Mouse (Mus musculus): ENCODE measurements at regions not wholly inside any gene's neighbourhood (a gene's known extent, or its start where the extent isn't known, plus 50 kb on each side); places are given as distances from the start of the nearest gene placed in this dataset.
"Not testable (repeated sequence)": the region's sequence is repeated elsewhere in the genome, so short reads cannot be mapped to it uniquely, and the experiment has no call there.

DNA sequence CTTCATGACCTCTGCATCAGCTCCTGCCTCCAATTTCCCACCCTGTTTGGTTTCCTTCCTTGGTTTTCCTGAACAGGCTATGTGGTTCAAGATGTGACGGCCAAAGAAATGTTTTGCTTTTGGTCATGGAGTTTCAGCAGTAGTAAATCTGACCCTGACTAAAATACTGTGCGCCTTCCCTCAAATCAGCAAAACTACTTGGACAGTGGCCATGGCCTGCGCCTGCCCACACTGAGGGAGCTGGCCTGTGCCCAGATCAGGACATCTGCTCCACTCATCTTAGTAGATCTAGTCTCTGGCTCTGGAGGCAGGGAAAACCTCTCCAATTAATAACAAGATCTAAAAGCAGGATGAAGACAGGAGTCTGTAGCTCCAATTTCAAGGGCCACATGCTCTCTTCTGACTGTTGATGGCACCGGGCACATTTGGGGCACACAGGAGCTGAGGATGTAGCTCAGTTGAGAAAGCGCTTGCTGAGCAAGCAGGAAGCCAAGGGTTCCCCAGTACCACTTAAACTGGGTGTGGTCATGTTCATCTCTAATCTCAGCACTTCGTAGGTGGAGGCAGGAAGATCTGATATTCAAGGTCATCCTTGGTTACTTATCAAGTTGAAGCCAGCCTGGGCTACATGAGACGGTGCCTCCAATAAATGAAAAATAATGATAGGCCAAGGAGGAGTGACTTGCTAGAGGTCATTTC lies 96.6 kb upstream of the Mrps10 start:
- no peak for DNase-seq (ENCODE audit: low spot score)

DNA sequence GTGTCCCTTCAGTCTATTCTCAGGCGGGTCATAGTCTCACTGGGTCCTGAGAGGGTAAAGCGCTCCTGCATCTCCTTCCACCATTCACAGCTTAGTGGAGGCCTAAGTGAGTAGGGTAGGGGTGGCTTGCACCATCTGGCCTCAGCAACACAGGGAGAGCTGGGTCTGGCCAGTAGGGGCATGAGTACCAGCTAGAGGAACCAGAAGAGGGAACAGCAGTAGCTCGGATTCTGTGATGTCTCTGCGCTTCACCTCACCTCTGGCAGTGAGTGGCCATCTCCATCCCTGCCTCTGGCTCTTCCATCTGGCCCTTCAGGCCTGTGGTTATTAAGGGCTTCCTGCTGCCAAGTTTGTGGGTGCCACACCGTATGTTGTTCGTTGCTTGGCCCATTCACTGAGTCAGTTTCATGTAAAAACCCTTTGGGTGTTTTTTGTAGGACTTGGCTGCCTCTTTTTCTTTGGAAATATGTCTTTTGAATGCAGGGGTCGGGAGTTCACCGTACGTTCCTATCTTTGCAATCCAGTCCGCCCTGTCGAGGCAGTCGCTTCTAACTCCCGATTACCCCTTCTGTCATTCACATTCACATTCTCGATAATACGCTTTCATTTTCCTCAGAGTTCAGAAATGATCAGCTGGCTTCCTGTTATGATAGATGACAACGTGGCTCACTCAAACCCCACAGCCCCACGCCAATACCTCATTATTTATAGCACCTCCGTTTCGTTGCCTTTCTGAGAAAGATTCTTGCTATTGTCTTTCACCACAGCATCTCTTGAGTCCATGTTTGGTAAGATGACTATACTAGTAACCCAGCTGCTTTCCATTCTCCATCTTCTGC lies 99.4 kb upstream of the Mrps10 start:
- DNase-seq (ENCODE audit: low spot score), result peak; percentile 30

DNA sequence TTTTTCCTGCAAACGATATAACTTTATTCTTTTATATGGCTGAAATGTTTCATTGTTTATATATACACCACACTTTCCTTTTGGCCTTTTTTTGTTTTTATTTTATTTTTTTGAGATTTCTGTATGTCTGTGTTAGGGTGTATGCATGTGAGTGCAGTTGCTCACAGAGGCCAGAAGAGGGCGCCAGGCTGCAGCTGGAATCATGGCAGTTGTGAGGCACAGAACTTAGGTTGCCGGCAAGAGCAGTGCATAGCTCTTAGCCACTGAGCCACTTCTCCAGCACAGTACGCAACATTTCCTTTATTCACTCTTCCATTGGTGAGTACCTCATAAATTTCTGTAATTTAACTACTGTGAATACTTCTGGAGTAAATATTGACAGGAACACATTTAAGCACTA lies 100.8 kb upstream of the Mrps10 start:
- no peak for DNase-seq (ENCODE audit: low spot score)

DNA sequence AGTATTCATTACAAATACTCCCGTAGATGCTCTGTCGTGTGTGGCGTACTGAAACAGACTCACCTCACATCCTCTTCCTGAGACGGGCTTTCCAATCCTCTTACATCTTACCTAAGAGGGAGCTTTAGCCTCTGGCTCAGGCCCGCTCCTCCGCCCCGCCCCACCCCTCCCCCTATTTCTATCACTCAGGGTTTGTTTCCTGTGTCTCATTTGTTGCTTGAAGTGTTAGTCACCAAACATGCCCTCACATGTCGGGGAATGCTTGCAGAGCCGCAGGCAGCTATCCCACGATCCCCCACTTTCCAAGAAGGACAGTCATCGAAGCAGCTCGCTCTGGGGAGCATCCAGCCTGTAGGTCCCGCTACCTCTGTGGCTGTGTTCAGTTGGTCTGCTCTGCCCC lies 101.6 kb upstream of the Mrps10 start:
- DNase-seq (ENCODE audit: low spot score), result no peak

DNA sequence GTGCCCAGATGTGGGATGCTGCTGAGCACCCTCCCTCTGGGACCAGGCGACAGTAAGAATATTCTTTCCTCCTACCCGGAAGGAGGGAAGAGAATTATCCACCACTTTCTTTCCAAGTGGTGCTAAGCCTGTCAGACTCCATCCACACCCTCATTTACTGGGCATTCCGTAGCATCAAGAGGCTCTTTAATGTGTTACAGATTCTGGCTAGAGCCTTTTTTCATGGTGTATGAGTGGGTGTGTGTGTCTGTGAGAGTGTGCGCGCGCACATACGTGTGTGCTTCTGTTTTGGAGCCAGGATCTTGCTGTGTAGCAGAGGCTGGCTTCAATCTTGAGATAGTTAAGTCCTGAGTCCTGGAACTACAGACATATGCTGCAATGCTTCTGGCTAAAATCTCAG lies 102.4 kb upstream of the Mrps10 start:
- no peak for DNase-seq (ENCODE audit: low spot score)

DNA sequence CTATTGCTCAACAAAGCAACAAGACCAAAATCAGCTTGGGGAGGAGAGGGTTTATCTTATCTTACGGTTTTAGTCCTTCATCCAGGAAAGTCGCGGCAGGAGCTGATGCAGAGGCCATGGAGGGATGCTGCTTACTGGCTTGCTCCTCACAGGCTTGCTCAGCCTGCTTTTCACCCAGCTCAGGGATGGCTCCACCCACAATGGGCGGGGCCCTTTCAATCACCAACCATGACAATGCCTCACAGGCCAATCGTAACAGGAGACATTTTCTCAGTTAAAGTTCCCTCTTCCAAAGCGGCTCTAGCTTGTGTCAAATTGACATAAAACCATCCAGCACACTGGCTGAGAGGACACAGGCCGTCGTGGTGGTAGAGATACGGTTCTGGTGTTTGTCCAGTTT lies 105.7 kb upstream of the Mrps10 start:
- DNase-seq (ENCODE audit: low spot score), result no peak

DNA sequence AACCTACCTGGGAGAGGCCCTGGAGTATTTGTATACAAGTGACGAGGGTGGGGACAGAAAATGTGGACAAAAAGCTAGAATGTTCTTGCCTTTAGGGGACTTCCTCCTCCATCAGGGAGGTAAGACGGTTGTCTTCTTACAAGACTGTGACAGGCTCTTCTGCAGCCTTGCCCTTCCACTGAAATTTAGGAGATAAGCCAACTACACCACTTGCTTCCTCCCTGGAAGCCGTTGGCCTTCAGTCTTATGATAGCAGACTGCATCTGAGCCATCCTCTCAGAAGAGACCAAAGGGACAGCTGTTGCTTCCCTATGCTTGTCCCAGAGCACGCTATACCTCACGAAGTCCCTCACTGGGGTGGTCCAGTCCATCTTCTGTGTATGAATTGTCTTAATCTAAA lies 106.5 kb upstream of the Mrps10 start:
- no peak for DNase-seq (ENCODE audit: low spot score)

DNA sequence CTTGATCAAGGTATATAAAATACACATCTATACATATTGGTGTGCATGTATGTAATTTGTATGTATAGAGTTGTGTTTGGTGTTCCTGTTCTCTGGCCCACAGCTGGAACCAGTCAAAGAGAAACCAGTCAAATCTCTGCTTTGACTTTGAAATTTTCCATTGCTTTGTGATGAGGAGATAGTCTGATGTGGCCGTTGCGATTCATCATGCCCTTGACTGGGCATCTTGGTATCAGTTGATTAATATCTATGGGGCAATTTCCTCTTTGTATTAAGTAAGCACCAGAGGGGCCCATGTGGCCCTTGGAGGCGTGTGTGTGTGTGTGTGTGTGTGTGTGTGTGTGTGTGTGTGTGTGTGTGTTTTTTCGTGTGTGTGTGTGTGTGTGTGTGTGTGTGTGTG lies 107.7 kb upstream of the Mrps10 start:
- no peak for DNase-seq (ENCODE audit: low spot score)

DNA sequence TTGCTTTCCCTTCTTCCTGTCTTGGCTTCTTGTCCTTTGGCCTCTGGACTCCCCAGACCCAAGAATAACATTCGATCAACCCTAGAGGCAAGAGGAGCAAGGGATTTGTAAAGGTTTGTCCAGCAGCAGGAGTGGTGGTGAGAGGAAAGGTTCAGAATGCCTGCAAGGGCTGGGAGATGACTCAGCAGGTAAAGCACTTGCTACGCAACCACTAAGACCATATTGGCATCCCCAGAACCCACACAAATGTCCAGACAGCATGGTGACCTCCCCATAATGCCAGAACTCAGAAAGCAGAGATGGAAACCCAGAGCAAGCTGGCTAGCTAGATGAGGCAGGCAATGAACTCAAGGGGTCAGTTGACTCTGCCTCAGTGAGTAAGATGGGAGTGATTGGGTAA lies 110.4 kb upstream of the Mrps10 start:
- no peak for DNase-seq (ENCODE audit: low spot score)

DNA sequence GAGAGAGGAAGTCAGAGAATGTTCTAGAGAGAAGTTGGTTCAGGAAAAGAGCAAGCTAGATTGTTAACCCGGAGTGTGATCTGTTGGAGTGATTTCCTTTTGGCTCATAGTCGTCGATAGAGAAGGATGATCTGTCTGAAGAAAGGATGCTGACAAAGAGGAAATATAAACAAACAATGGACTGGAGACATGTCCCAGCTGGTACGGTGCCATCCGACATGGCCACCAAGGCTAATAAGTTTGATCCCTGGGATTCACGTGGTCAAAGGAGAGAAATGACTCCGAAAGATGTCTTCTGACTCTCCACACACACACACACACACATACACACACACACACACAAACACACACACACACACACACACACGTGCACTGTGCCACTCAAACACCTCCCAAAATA lies 113.5 kb upstream of the Mrps10 start:
- no peak for DNase-seq (ENCODE audit: low spot score)

DNA sequence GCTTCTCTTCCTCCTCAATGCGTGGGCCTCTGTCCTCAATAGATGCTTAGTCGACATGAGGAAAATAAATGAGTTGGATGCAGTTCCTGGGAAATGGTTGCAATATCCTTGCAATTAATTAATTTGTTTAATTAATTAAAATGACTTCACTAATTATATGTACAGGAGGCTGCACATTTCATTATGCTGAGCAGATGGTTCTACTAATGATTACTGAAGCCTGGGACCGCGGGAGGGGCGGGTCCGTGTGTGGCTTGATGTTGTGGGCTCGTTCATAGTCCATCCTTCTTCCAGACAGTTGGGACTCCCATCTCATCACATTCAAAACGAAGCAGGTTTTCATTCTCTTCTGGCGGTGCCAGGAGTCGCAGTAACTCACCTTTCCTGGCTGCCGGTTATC lies 114.7 kb upstream of the Mrps10 start:
- no peak for DNase-seq (ENCODE audit: low spot score)

DNA sequence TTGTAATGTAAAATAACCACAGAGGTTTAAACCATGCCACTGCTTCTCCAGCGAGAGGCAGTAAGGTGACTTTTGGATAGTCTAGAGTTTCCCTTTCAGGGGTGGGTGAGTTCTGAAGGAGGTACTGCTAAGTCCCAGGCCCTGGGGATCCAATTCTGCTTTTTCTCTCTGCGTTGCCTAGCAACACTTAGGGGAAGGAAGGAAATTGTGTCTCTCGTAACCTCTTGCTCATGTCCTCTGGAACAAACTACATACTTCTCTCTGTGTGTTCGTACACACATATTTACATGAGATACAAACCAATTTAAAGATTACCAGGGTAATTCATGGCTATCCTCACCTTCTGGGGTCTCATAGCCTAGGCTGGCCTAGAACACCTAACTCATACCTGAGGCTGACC lies 118.7 kb upstream of the Mrps10 start:
- no peak for DNase-seq (ENCODE audit: low spot score)

DNA sequence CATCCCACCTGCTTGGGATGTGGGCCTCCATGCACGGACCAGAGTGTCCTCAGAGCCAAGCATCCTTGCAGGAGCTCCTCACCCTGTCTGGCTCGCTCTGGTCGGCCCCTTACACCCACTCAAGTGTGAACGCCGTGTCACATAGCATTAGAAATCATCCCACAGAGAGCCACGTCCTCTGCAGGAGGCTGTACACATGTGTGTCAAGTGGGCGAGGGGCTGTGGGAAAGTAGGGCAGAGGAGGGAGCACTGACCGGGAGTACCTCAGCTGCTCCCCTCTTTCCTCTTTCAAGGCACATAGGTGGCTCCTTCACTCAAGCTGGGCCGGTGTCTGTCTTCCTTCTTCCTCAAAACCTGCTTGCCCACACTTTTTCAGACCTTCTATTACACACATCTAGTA lies 119.5 kb upstream of the Mrps10 start:
- DNase-seq (ENCODE audit: low spot score), result no peak

DNA sequence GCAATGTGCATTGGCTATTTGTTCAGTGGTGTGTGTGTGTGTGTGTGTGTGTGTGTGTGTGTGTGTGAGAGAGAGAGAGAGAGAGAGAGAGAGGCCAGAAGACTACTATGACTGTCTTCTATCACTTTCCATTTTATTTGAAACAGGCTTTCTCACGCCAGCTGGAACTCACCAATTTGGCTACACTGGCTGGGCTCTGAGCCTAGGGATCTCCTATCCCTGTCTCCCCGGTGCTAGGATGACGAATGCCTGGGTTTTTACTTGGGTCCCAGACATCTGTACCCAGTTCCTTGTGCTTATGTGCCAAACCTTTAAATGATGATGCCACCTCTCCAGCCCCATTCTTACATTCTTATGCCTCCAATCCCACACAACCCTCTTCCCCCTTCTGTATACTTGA lies 120.6 kb upstream of the Mrps10 start:
- DNase-seq (ENCODE audit: low spot score), result no peak

DNA sequence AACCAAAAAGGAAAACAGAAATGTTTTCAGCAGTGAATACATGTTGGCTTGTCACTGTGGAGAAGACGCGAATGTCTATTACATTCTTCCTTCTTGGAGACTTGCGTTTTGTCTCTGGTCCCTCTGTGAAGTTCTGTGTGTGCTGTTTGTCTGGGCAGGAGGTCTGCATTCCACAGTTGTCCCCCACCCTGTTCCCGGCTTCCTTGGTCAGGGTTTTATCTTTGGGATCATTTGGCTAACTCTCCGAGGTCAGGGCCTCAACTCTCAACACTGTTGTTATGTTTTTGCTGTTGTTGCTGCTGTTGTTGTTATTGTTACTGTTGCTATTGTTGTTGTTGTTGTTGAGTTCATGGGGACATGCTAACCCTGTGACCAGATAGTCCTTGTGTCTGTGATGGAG lies 121.2 kb upstream of the Mrps10 start:
- DNase-seq (ENCODE audit: low spot score), result no peak

DNA sequence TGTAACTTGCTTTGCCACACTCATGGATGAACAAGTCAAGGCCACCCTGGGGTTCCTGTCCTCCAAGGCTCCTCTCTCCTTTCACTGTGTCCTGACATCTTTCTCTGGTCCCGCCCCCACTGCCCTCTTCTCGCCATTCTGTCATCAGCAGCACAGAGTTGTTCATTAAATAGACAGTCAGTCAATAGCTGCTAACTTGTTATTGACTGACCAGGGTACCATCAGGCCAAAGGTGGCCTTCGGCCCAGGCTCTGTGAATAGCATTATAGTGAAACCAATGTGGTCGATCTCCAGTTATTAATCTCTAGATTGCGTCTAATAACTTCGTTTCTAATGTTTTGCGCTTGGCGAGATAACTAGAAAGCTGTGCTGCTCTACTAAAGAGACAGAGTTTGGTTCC lies 122.1 kb upstream of the Mrps10 start:
- DNase-seq (ENCODE audit: low spot score), result no peak

DNA sequence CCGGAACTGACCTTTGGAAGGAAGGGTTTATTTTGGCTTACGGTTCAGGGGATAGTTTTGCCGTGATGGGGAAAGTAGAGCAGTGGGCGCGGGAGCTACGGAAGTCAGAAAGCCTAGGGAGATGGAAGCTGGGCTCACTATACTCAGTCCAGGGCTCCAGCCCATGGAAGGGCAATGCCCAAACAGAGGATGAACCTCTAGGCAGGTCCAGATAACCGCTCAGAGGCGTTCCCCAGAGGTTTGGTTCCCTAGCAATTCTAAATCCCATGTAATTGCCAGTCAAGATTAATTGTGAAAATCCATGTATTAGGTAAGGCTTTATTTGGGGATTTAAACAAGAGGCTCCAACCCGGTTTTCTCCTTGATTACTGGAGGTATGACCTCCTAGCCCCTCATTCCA lies 123.1 kb upstream of the Mrps10 start:
- no peak for DNase-seq (ENCODE audit: low spot score)

DNA sequence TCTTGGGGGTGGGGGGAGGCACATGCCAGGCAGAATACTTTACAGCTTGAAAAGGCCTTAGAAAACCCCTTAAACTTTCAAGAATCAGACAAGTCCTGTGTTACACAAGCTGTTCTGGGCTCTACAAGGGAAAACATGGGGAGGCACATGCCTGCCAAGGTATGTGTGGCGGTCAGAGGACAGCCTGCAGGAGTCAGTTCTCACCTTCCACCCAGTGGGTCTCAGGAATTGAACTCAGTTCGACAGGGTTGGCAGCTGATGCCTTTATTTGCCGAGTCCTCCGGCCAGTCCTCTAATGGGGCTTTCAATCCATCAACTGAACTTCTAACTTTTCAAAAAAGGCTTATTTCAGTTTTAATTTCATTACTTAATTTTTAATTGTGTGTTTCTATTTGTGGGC lies 129.6 kb upstream of the Mrps10 start:
- DNase-seq (ENCODE audit: low spot score), result no peak

DNA sequence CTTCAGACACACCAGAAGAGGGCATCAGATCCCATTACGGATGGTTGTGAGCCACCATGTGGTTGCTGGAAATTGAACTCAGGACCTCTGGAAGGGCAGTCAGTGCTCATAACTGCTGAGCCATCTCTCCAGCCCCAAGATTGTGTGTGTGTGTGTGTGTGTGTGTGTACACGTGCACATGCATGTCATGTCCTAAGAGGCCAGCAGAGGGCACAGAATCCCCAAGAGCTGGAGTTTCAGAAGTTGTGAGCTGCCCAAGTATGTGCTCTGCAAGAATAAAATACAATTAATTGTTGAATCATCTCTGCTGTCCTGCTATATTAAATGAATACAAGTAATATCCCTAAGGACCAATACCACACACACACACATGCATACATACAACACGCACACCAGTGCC lies 130.8 kb upstream of the Mrps10 start:
- DNase-seq (ENCODE audit: low spot score), result not testable (repeated sequence)

DNA sequence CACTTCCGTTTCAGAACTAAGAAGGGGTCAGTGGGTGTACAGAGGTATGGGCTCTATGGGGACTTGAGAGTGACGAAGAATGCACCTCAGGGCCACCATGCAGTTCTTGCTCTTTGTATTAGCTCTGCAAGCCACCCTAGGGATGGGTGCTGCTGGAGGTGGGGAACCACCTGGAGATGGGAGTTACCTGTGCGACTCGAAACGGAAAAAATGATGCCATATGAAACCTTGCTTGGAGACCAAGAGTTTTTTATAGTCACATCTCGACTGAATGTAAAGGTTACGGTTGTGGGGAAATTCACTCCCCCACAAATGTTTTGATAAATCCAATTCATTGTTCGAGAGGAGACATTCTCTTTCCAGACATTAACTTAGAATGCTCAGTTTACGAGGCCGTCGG lies 134.3 kb upstream of the Mrps10 start:
- DNase-seq (ENCODE audit: low spot score), result no peak

DNA sequence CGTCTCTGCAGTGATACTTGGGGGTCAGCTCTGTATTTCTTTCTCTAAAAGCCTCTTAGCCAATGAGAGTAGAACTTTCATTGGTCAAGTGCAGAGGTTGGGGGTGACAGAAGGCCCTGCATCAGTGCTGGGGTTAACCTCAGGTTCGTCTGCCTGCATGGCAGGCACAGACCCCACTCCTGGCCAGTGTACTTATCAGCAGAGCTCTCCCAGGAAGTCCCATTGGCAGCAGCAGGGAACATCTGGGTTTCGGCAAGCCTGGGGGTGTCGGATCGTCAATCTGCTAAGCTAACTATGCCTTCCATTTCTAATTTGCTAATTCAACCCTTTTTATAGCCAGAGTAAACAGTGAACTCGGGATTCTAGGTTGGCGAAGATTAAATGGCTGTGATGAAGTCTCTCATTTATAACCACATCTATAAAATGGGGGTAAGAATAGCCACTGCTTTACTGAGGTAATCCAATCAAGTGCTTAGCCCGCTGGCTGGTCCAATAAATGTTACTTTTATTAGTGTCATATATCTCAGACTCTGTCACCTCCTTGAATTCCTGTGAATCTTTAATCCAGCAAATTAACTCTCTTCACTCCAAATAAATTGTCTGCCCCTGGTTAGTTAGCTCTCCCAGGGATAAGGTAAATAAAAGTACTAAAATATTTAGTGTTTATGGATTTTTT lies 135.5 kb upstream of the Mrps10 start:
- no peak for DNase-seq (ENCODE audit: low spot score)

DNA sequence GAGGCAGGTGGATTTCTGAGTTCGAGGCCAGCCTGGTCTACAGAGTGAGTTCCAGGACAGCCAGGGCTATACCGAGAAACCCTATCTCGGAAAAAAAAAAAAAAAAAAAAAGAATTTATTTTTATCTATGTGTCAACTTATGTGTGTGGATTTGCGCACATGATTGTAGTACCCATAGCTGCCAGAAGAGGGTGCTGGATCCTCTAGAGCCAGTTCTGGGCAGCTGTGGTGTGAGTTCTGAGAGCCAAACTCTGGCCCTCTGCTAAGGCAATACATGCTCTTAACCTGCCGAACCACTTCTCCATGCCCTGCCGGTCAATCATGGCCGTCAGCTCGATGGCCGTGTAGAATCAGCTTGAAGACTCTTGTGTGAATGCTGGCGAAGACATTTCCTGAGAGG lies 138.0 kb upstream of the Mrps10 start:
- DNase-seq (ENCODE audit: low spot score), result no peak

DNA sequence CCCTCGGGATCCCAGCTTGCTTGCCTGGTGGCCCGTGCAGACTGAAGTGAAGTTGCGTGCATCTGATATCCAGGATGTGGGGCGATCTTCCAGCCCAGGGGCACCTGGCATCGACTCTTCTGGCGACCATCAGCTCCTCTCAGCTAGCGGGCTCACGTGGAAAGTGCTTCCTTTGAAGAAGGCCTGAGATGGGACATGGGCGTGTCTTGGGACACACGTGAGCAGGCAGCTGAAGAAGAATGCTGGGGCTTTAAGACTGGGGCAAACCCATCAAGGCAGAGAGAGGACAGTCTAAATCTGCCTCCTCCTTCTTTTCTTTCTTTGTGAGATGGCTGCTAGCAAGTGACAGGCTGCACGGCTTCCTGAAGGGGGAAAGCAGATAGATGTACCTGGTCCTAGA lies 142.3 kb upstream of the Mrps10 start:
- DNase-seq (ENCODE audit: low spot score), result no peak
